9 mouse cellular contexts compared by ENCODE assay signal in genomic region chr6:10969841-10970536, GRCm38 (mm10).
DNase-seq lines count a peak whose midpoint lies in the region; ATAC-seq and TF ChIP-seq lines count a peak whose summit lies in the region.
"Had no signal": no experiment of that assay in that cellular context is flagged by ENCODE, and none has a peak within 500 bp of the region (broad histone marks: within the 10 kb centered on the region; RNA-seq: fewer than 3 reads in every experiment).

No protein-coding gene starts in this region.

- H3K9me3 ChIP-seq in lung, embryonic 14.5 days (ENCODE audit: low read depth, low read length): no peaks in the 10 kb centered on the region
- H3K9me3 ChIP-seq in forebrain, embryonic 14.5 days (replicated peaks; ENCODE audit: control insufficient read depth, low read length): no peaks in the 10 kb centered on the region
- no peaks in the 10 kb centered on the region for H3K9me3 ChIP-seq in neural tube, embryonic 13.5 days

- no peaks in the 10 kb centered on the region for H3K27me3 ChIP-seq in lung, embryonic 14.5 days (ENCODE audit: insufficient read depth, low read length)
- H3K27me3 ChIP-seq in forebrain, embryonic 14.5 days (replicated peaks; ENCODE audit: control insufficient read depth, insufficient read depth, low read length): no peaks in the 10 kb centered on the region
- no peaks in the 10 kb centered on the region for H3K27me3 ChIP-seq in neural tube, embryonic 13.5 days

- no peak for ATAC-seq in lung, embryonic 14.5 days (ENCODE audit: insufficient read depth)
- ATAC-seq in forebrain, embryonic 14.5 days: peak; percentile 94
- peak; percentile 95 for ATAC-seq in neural tube, embryonic 13.5 days (ENCODE audit: low read depth)

- H3K36me3 ChIP-seq in lung, embryonic 14.5 days (ENCODE audit: insufficient read depth): no peaks in the 10 kb centered on the region
- H3K36me3 ChIP-seq in forebrain, embryonic 14.5 days (ENCODE audit: control insufficient read depth, insufficient read depth, low read length): no peaks in the 10 kb centered on the region
- no peaks in the 10 kb centered on the region for H3K36me3 ChIP-seq in neural tube, embryonic 13.5 days

- no peak overlapping the region for H3K27ac ChIP-seq in lung, embryonic 14.5 days (ENCODE audit: low read depth)
- H3K27ac ChIP-seq in forebrain, embryonic 14.5 days (ENCODE audit: low read depth, low read length): peak overlapping the region; percentile 75
- peak overlapping the region; percentile 86 for H3K27ac ChIP-seq in neural tube, embryonic 13.5 days (replicated peaks)

- no peak overlapping the region for H3K4me2 ChIP-seq in lung, embryonic 14.5 days
- H3K4me2 ChIP-seq in forebrain, embryonic 14.5 days (ENCODE audit: low read length): peak overlapping the region; percentile 35
- peak overlapping the region; percentile 45 for H3K4me2 ChIP-seq in neural tube, embryonic 13.5 days

- no peak for TF ChIP-seq CTCF in lung, embryonic 14.5 days (IDR thresholded peaks at IDR 0.05; ENCODE audit: low read depth)

- H3K9ac ChIP-seq in lung, embryonic 14.5 days: no peak overlapping the region
- H3K9ac ChIP-seq in forebrain, embryonic 14.5 days (ENCODE audit: low read length): 0 out of 2 replicates have a peak overlapping the region, but pooled peaks have one; percentile 17
- H3K9ac ChIP-seq in neural tube, embryonic 13.5 days: no peak overlapping the region

- no peak overlapping the region for H3K4me3 ChIP-seq in lung, embryonic 14.5 days (ENCODE audit: low read depth, low read length)
- H3K4me3 ChIP-seq in forebrain, embryonic 14.5 days (ENCODE audit: low read depth, low read length): no peak overlapping the region
- H3K4me3 ChIP-seq in neural tube, embryonic 13.5 days: no peak overlapping the region
- H3K4me3 ChIP-seq: myocyte had no signal

- H3K4me1 ChIP-seq in lung, embryonic 14.5 days (ENCODE audit: insufficient read depth): no peaks in the 10 kb centered on the region
- peaks cover 12% of the 10 kb centered on the region; the same call in 1 of the 2 replicates for H3K4me1 ChIP-seq in forebrain, embryonic 14.5 days (ENCODE audit: control insufficient read depth, insufficient read depth, low read length)
- peaks cover 23% of the 10 kb centered on the region for H3K4me1 ChIP-seq in neural tube, embryonic 13.5 days (replicated peaks)

- DNase-seq in lung, embryonic 14.5 days: peak; percentile 15
- no peak for DNase-seq in lung, adult 18-20 months
- DNase-seq in forebrain, embryonic 14.5 days (ENCODE audit: low spot score): peak; percentile 91
- peak; percentile 33 to 50 for DNase-seq in layer of hippocampus, postnatal 36 days
- no peak for DNase-seq in thymus, postnatal 36 days
- DNase-seq in urinary bladder, postnatal 25 days (ENCODE audit: low spot score): no peak
- no peak for DNase-seq in adrenal gland, adult 2 months

- WGBS in lung, embryonic 14.5 days: 39% methylated on average over 7 of the region's 7 CpGs
- WGBS in forebrain, embryonic 14.5 days: 6% methylated on average over 7 of the region's 7 CpGs
- 9% methylated on average over 7 of the region's 7 CpGs for WGBS in neural tube, embryonic 13.5 days

Comparison
In these comparisons a context has a peak if more than half of its experiments do, and no peak if none do; other contexts are left out.
1. DNase-seq: peak in lung, embryonic 14.5 days (single experiment), forebrain, embryonic 14.5 days (single experiment) and layer of hippocampus, postnatal 36 days (2 of 2); none in lung, adult 18-20 months (0 of 2), thymus, postnatal 36 days (0 of 2), urinary bladder, postnatal 25 days (single experiment) and adrenal gland, adult 2 months (single experiment).